Mouse (Mus musculus): ENCODE results near the gene 4930558K02Rik. TPM values are rescaled to one million over a fixed set of nuclear protein-coding genes. Genes with fewer than 3 reads are reported as not detected.

Gene 4930558K02Rik
- total RNA-seq (2014; fragmentation: Nextera tagmentation), result not detected in 2 replicates
- total RNA-seq (2017), result not detected in 2 replicates

- ATAC-seq (replicated peaks; ENCODE audit: poor library complexity, severe bottlenecking), result no peak
Measured at GRCm38 (mm10) chr1:161979536-161979935, at the start of gene 4930558K02Rik. TSS of gene 4930558K02Rik (minus strand) at chr1:161979636.

GRCm38 (mm10) chr1:162023681-162024270, 44.3 kb upstream of the 4930558K02Rik start:
- ATAC-seq (replicated peaks; ENCODE audit: poor library complexity, severe bottlenecking), result no peak

GRCm38 (mm10) chr1:162020766-162021165, 41.3 kb upstream of the 4930558K02Rik start:
- no peak for ATAC-seq (replicated peaks; ENCODE audit: poor library complexity, severe bottlenecking)

- no peak for ATAC-seq (replicated peaks; ENCODE audit: poor library complexity, severe bottlenecking)
Measured at GRCm38 (mm10) chr1:162020303-162020731, 40.9 kb upstream of the 4930558K02Rik start.

- peak; percentile 87 for ATAC-seq (replicated peaks; ENCODE audit: poor library complexity, severe bottlenecking)
Measured at GRCm38 (mm10) chr1:162018601-162018977, 39.2 kb upstream of the 4930558K02Rik start.

GRCm38 (mm10) chr1:162017975-162018600, 38.7 kb upstream of the 4930558K02Rik start:
- peak; percentile 4; the same call in 1 of the 2 replicates for ATAC-seq (replicated peaks; ENCODE audit: poor library complexity, severe bottlenecking)

GRCm38 (mm10) chr1:162016982-162017381, 37.5 kb upstream of the 4930558K02Rik start:
- ATAC-seq (replicated peaks; ENCODE audit: poor library complexity, severe bottlenecking), result no peak

- ATAC-seq (replicated peaks; ENCODE audit: poor library complexity, severe bottlenecking), result no peak
Measured at GRCm38 (mm10) chr1:162015247-162015862, 35.9 kb upstream of the 4930558K02Rik start.

- no peak for ATAC-seq (replicated peaks; ENCODE audit: poor library complexity, severe bottlenecking)
Measured at GRCm38 (mm10) chr1:162013561-162013960, 34.1 kb upstream of the 4930558K02Rik start.

- peak; percentile 80 for ATAC-seq (replicated peaks; ENCODE audit: poor library complexity, severe bottlenecking)
Measured at GRCm38 (mm10) chr1:162011523-162012245, 32.2 kb upstream of the 4930558K02Rik start.

GRCm38 (mm10) chr1:162009086-162009485, 29.6 kb upstream of the 4930558K02Rik start:
- no peak for ATAC-seq (replicated peaks; ENCODE audit: poor library complexity, severe bottlenecking)

GRCm38 (mm10) chr1:162008631-162009067, 29.2 kb upstream of the 4930558K02Rik start:
- no peak for ATAC-seq (replicated peaks; ENCODE audit: poor library complexity, severe bottlenecking)

GRCm38 (mm10) chr1:162008208-162008607, 28.8 kb upstream of the 4930558K02Rik start:
- ATAC-seq (replicated peaks; ENCODE audit: poor library complexity, severe bottlenecking), result no peak

- peak; percentile 85 for ATAC-seq (replicated peaks; ENCODE audit: poor library complexity, severe bottlenecking)
Measured at GRCm38 (mm10) chr1:162006109-162006508, 26.7 kb upstream of the 4930558K02Rik start.

GRCm38 (mm10) chr1:162004821-162005770, 25.7 kb upstream of the 4930558K02Rik start:
- peak; percentile 77 for ATAC-seq (replicated peaks; ENCODE audit: poor library complexity, severe bottlenecking)

- ATAC-seq (replicated peaks; ENCODE audit: poor library complexity, severe bottlenecking), result no peak
Measured at GRCm38 (mm10) chr1:162004518-162004780, 25.0 kb upstream of the 4930558K02Rik start.

- ATAC-seq (replicated peaks; ENCODE audit: poor library complexity, severe bottlenecking), result no peak
Measured at GRCm38 (mm10) chr1:162003729-162004517, 24.5 kb upstream of the 4930558K02Rik start.

GRCm38 (mm10) chr1:162001328-162001727, 21.9 kb upstream of the 4930558K02Rik start:
- no peak for ATAC-seq (replicated peaks; ENCODE audit: poor library complexity, severe bottlenecking)

GRCm38 (mm10) chr1:161999882-162000371, 20.5 kb upstream of the 4930558K02Rik start:
- ATAC-seq (replicated peaks; ENCODE audit: poor library complexity, severe bottlenecking), result peak; percentile 40

Measured in granulocyte monocyte progenitor cell, adult 5-6 weeks (primary cell).